Mouse (Mus musculus) hindbrain, postnatal 0 days (tissue): ENCODE measurements around the gene Ephb1. TPM values are rescaled to one million over a fixed set of nuclear protein-coding genes. Genes with fewer than 3 reads are reported as not detected.

ENCODE experiments used
- ATAC-seq: fragments of 200-750 bp; cut with Nextera tagmentation; 2 replicates; pipeline ENCODE4 v1.8.0; 2017; ENCODE audit warnings: mild to moderate bottlenecking, moderate TSS enrichment, moderate library complexity
- DNase-seq: peaks from one replicate; pipeline ENCODE4 v3.0.0-alpha.2; 2015; ENCODE audit warnings: low spot score
- H3K27ac ChIP-seq: fragments of 300-500 bp; sonication (generic); 2 replicates; pipeline ENCODE4 v1.5.1; 2014; ENCODE audit warnings: mild to moderate bottlenecking
- H3K27me3 ChIP-seq: fragments of 300-500 bp; sonication (generic); 2 replicates; pipeline ENCODE4 v1.6.1; 2014; ENCODE audit warnings: low read length, mixed read lengths; ENCODE audit not compliant: insufficient read depth
- H3K36me3 ChIP-seq: fragments of 300-500 bp; sonication (generic); 2 replicates; pipeline ENCODE4 v1.6.1; 2014; ENCODE audit warnings: low read length, mixed read lengths; ENCODE audit not compliant: insufficient read depth
- H3K4me1 ChIP-seq: fragments of 300-500 bp; sonication (generic); 2 replicates; pipeline ENCODE4 v1.6.1; 2014; ENCODE audit warnings: antibody characterized with exemption, low read length, mixed read lengths; ENCODE audit not compliant: insufficient read depth
- H3K4me2 ChIP-seq: fragments of 300-500 bp; sonication (generic); 2 replicates; pipeline ENCODE4 v1.6.1; 2014; ENCODE audit warnings: low read depth, mild to moderate bottlenecking, low read length, moderate library complexity, mixed read lengths
- H3K4me3 ChIP-seq: fragments of 300-500 bp; sonication (generic); 2 replicates; pipeline ENCODE4 v1.5.1; 2014; ENCODE audit warnings: low read length
- H3K9ac ChIP-seq: fragments of 300-500 bp; sonication (generic); replicated peaks from 2 replicates; pipeline ENCODE4 v1.6.1; 2014; ENCODE audit warnings: mild to moderate bottlenecking, low read length, moderate library complexity, mixed read lengths
- H3K9me3 ChIP-seq: fragments of 300-500 bp; sonication (generic); 2 replicates; pipeline ENCODE4 v1.6.1; 2016; ENCODE audit warnings: low read length, mixed read lengths
- CTCF ChIP-seq: IDR thresholded peaks from 2 replicates; pipeline ENCODE4 v1.5.1; 2016; ENCODE audit warnings: antibody characterized with exemption, control low read depth, low read depth
- WGBS: fragments of 180-500 bp; shearing (Covaris S2); extraction: QIAGEN DNeasy Blood & Tissue Kit; methylation state at CpG from one replicate; pipeline ENCODE4 v1.1.7; 2014; 5-methylcytosine and 5-hydroxymethylcytosine counted together
- polyA plus RNA-seq: library from polyadenylated mRNA; unstranded; fragments of >200 nt; fragmentation: Nextera tagmentation; extraction: Ambion mirVana; gene quantifications from 2 replicates; pipeline ENCODE4 v1.2.1, GENCODE M21; 2015
- total RNA-seq: library from RNA; depleted of rRNA; stranded (reverse); fragments of >200 nt; gene quantifications from 2 replicates; pipeline ENCODE4 v1.2.3, GENCODE M21; 2014

Gene Ephb1
- total and polyA plus RNA-seq, 2 experiments from 2014 or later: 39.6 to 50.3 TPM

- Histone ChIP-seq H3K27ac (0 out of 2 replicates have a peak overlapping the region, but pooled peaks have one; percentile 15), H3K4me3 (no peak overlapping the region), H3K27me3 (no peaks in the 10 kb centered on the region), H3K9ac (no peak overlapping the region), H3K9me3 (no peaks in the 10 kb centered on the region), H3K4me1 (peaks cover 11% of the 10 kb centered on the region; the same call in 1 of the 2 replicates), H3K36me3 (no peaks in the 10 kb centered on the region), H3K4me2 (no peak overlapping the region)
- no peak for TF ChIP-seq CTCF
- peak; percentile 12 for DNase-seq
- WGBS: 65% methylated on average over 4 of the region's 4 CpGs
- ATAC-seq: no peak
Observed at GRCm38 (mm10) chr9:101938066-101938465, 416.4 kb downstream of the Ephb1 start.

- 30% methylated on average over 8 of the region's 8 CpGs for WGBS
- no peaks in the 10 kb centered on the region for H3K36me3 ChIP-seq
- H3K9ac ChIP-seq: no peak overlapping the region
- ATAC-seq (peak; percentile 22; the same call in 1 of the 2 replicates), DNase-seq (peak; percentile 27)
- TF ChIP-seq CTCF: no peak
- H3K4me1 ChIP-seq: peaks cover 11% of the 10 kb centered on the region; the same call in 1 of the 2 replicates
- no peak overlapping the region for H3K27ac ChIP-seq
- no peaks in the 10 kb centered on the region for H3K9me3 ChIP-seq
- H3K4me3 ChIP-seq: no peak overlapping the region
- H3K27me3 ChIP-seq: no peaks in the 10 kb centered on the region
- no peak overlapping the region for H3K4me2 ChIP-seq
Observed at GRCm38 (mm10) chr9:101934887-101935286, 419.6 kb downstream of the Ephb1 start.

GRCm38 (mm10) chr9:101933946-101934573 is 420.4 kb downstream of the Ephb1 start:
- DNase-seq: peak; percentile 50
- no peak for ATAC-seq
- no peak overlapping the region for H3K9ac ChIP-seq
- no peak overlapping the region for H3K4me3 ChIP-seq
- no peak for TF ChIP-seq CTCF
- no peak overlapping the region for H3K4me2 ChIP-seq
- no peaks in the 10 kb centered on the region for H3K36me3 ChIP-seq
- 37% methylated on average over 8 of the region's 8 CpGs for WGBS
- no peaks in the 10 kb centered on the region for H3K9me3 ChIP-seq
- peaks cover 10% of the 10 kb centered on the region; the same call in 1 of the 2 replicates for H3K4me1 ChIP-seq
- no peak overlapping the region for H3K27ac ChIP-seq
- H3K27me3 ChIP-seq: no peaks in the 10 kb centered on the region

GRCm38 (mm10) chr9:101924829-101925228 is 429.7 kb downstream of the Ephb1 start:
- Histone ChIP-seq H3K36me3 (no peaks in the 10 kb centered on the region), H3K4me3 (no peak overlapping the region), H3K9me3 (no peaks in the 10 kb centered on the region), H3K4me2 (no peak overlapping the region), H3K4me1 (no peaks in the 10 kb centered on the region), H3K9ac (no peak overlapping the region), H3K27ac (no peak overlapping the region), H3K27me3 (no peaks in the 10 kb centered on the region)
- ATAC-seq: no peak
- no peak for DNase-seq
- 75% methylated on average over 4 of the region's 4 CpGs for WGBS
- TF ChIP-seq CTCF: no peak

GRCm38 (mm10) chr9:101922846-101923245 is 431.6 kb downstream of the Ephb1 start:
- Histone ChIP-seq H3K27ac (no peak overlapping the region), H3K27me3 (no peaks in the 10 kb centered on the region), H3K36me3 (no peaks in the 10 kb centered on the region), H3K9ac (no peak overlapping the region), H3K4me3 (no peak overlapping the region), H3K4me1 (no peaks in the 10 kb centered on the region), H3K4me2 (no peak overlapping the region), H3K9me3 (no peaks in the 10 kb centered on the region)
- no peak for DNase-seq
- TF ChIP-seq CTCF: no peak
- 78% methylated on average over 4 of the region's 4 CpGs for WGBS
- no peak for ATAC-seq

- Histone ChIP-seq H3K9me3 (no peaks in the 10 kb centered on the region), H3K36me3 (no peaks in the 10 kb centered on the region), H3K4me3 (no peak overlapping the region), H3K4me1 (no peaks in the 10 kb centered on the region), H3K4me2 (no peak overlapping the region), H3K9ac (no peak overlapping the region), H3K27ac (no peak overlapping the region), H3K27me3 (no peaks in the 10 kb centered on the region)
- DNase-seq (no peak), ATAC-seq (no peak)
- no peak for TF ChIP-seq CTCF
- 78% methylated on average over 5 of the region's 5 CpGs for WGBS
Observed at GRCm38 (mm10) chr9:101919324-101919723, 435.2 kb downstream of the Ephb1 start.

GRCm38 (mm10) chr9:101918771-101919170 is 435.7 kb downstream of the Ephb1 start:
- TF ChIP-seq CTCF: no peak
- no peak overlapping the region for H3K9ac ChIP-seq
- H3K9me3 ChIP-seq: no peaks in the 10 kb centered on the region
- no peak overlapping the region for H3K27ac ChIP-seq
- no peak for DNase-seq
- no peak overlapping the region for H3K4me3 ChIP-seq
- no peak overlapping the region for H3K4me2 ChIP-seq
- H3K27me3 ChIP-seq: no peaks in the 10 kb centered on the region
- H3K4me1 ChIP-seq: no peaks in the 10 kb centered on the region
- WGBS: 85% methylated on average over 4 of the region's 4 CpGs
- no peaks in the 10 kb centered on the region for H3K36me3 ChIP-seq
- no peak for ATAC-seq
